Mouse (Mus musculus) midbrain, embryonic 10.5 days (tissue): ENCODE results near the gene Clip4. TPM values are rescaled to one million over a fixed set of nuclear protein-coding genes. Genes with fewer than 3 reads are reported as not detected.

Source experiments
- DNase-seq: peaks from one replicate; pipeline ENCODE4 v3.0.0-alpha.2; 2017; ENCODE audit warnings: low spot score
- H3K27ac ChIP-seq: fragments of 300-500 bp; sonication (generic); replicated peaks from 2 replicates; pipeline ENCODE4 v1.5.1; 2016; ENCODE audit warnings: mild to moderate bottlenecking
- H3K27me3 ChIP-seq: fragments of 300-500 bp; sonication (generic); 2 replicates; pipeline ENCODE4 v1.6.1; 2016; ENCODE audit warnings: low read depth, mild to moderate bottlenecking; ENCODE audit not compliant: poor library complexity, severe bottlenecking
- H3K36me3 ChIP-seq: fragments of 300-500 bp; sonication (generic); 2 replicates; pipeline ENCODE4 v1.6.1; 2016; ENCODE audit warnings: mild to moderate bottlenecking, moderate library complexity
- H3K4me1 ChIP-seq: fragments of 300-500 bp; sonication (generic); 2 replicates; pipeline ENCODE4 v1.6.1; 2016
- H3K4me3 ChIP-seq: fragments of 300-500 bp; sonication (generic); 2 replicates; pipeline ENCODE4 v1.5.1; 2016; ENCODE audit warnings: mild to moderate bottlenecking, moderate library complexity
- H3K9me3 ChIP-seq: fragments of 300-500 bp; sonication (generic); replicated peaks from 2 replicates; pipeline ENCODE4 v1.6.1; 2016; ENCODE audit warnings: mild to moderate bottlenecking
- WGBS: fragments of 180-500 bp; shearing (Covaris S2); methylation state at CpG from one replicate; pipeline ENCODE4 v1.1.7; 2016; 5-methylcytosine and 5-hydroxymethylcytosine counted together
- polyA plus RNA-seq: library from polyadenylated mRNA; unstranded; fragments of >200 nt; fragmentation: Nextera tagmentation; extraction: Ambion mirVana; gene quantifications from 2 replicates; pipeline ENCODE4 v1.2.1, GENCODE M21; 2016

Gene Clip4
- polyA plus RNA-seq, 1 experiment from 2014 or later, result 4.4 TPM

- peaks cover 12% of the 10 kb centered on the region for H3K4me1 ChIP-seq
- H3K9me3 ChIP-seq, result no peaks in the 10 kb centered on the region
- H3K36me3 ChIP-seq, result no peaks in the 10 kb centered on the region
- H3K4me3 ChIP-seq, result no peak overlapping the region
- 82% methylated on average over 5 of the region's 5 CpGs for WGBS
- no peak overlapping the region for H3K27ac ChIP-seq
- peaks cover 15% of the 10 kb centered on the region for H3K27me3 ChIP-seq
- DNase-seq, result no peak
Measured at GRCm38 (mm10) chr17:71865437-71865836, 97.2 kb downstream of the Clip4 start.

- 89% methylated on average over 2 of the region's 2 CpGs for WGBS
- no peak overlapping the region for H3K4me3 ChIP-seq
- DNase-seq, result no peak
- peaks cover 18% of the 10 kb centered on the region for H3K27me3 ChIP-seq
- no peak overlapping the region for H3K27ac ChIP-seq
- peaks cover 12% of the 10 kb centered on the region for H3K4me1 ChIP-seq
- H3K36me3 ChIP-seq, result no peaks in the 10 kb centered on the region
- H3K9me3 ChIP-seq, result no peaks in the 10 kb centered on the region
Measured at GRCm38 (mm10) chr17:71867892-71868291, 99.6 kb downstream of the Clip4 start.

- WGBS, result 90% methylated on average over 12 of the region's 12 CpGs
- peaks cover 18% of the 10 kb centered on the region for H3K27me3 ChIP-seq
- H3K4me3 ChIP-seq, result peak overlapping the region; percentile 58; the same call in 1 of the 2 replicates
- H3K27ac ChIP-seq, result no peak overlapping the region
- no peaks in the 10 kb centered on the region for H3K36me3 ChIP-seq
- H3K4me1 ChIP-seq, result peaks cover 12% of the 10 kb centered on the region
- no peaks in the 10 kb centered on the region for H3K9me3 ChIP-seq
- DNase-seq, result no peak
Measured at GRCm38 (mm10) chr17:71868828-71869227, 100.6 kb downstream of the Clip4 start.

GRCm38 (mm10) chr17:71869372-71870231, 101.3 kb downstream of the Clip4 start:
- WGBS, result 6% methylated on average over 60 of the region's 60 CpGs

GRCm38 (mm10) chr17:71870232-71870621, 102.0 kb downstream of the Clip4 start:
- Histone ChIP-seq H3K27me3 (peaks cover 18% of the 10 kb centered on the region), H3K4me3 (no peak overlapping the region), H3K9me3 (no peaks in the 10 kb centered on the region), H3K4me1 (peaks cover 12% of the 10 kb centered on the region), H3K36me3 (no peaks in the 10 kb centered on the region), H3K27ac (no peak overlapping the region)
- WGBS, result 87% methylated on average over 8 of the region's 8 CpGs
- no peak for DNase-seq

More at GRCm38 (mm10) chr17:71869372-71870231, 101.3 kb downstream of the Clip4 start:
- Histone ChIP-seq H3K36me3 (no peaks in the 10 kb centered on the region), H3K4me1 (peaks cover 12% of the 10 kb centered on the region), H3K4me3 (peak overlapping the region; percentile 58), H3K9me3 (no peaks in the 10 kb centered on the region), H3K27me3 (peaks cover 18% of the 10 kb centered on the region), H3K27ac (peak overlapping the region; percentile 86)
- peak; percentile 69 for DNase-seq

- no peak for DNase-seq
- H3K27ac ChIP-seq, result no peak overlapping the region
- WGBS, result 95% methylated on average over 1 of the region's 1 CpGs
- no peaks in the 10 kb centered on the region for H3K9me3 ChIP-seq
- peaks cover 18% of the 10 kb centered on the region for H3K27me3 ChIP-seq
- H3K4me3 ChIP-seq, result no peak overlapping the region
- no peaks in the 10 kb centered on the region for H3K36me3 ChIP-seq
- H3K4me1 ChIP-seq, result peaks cover 12% of the 10 kb centered on the region
Measured at GRCm38 (mm10) chr17:71870641-71871040, 102.4 kb downstream of the Clip4 start.

- Histone ChIP-seq H3K4me1 (peaks cover 12% of the 10 kb centered on the region), H3K27ac (no peak overlapping the region), H3K36me3 (no peaks in the 10 kb centered on the region), H3K4me3 (no peak overlapping the region), H3K27me3 (peaks cover 18% of the 10 kb centered on the region), H3K9me3 (no peaks in the 10 kb centered on the region)
- WGBS, result 92% methylated on average over 7 of the region's 7 CpGs
- no peak for DNase-seq
Measured at GRCm38 (mm10) chr17:71871981-71872380, 103.7 kb downstream of the Clip4 start.

GRCm38 (mm10) chr17:71872976-71873375, 104.7 kb downstream of the Clip4 start:
- H3K4me1 ChIP-seq, result peaks cover 12% of the 10 kb centered on the region
- H3K4me3 ChIP-seq, result no peak overlapping the region
- H3K27ac ChIP-seq, result no peak overlapping the region
- peak; percentile 23 for DNase-seq
- H3K9me3 ChIP-seq, result no peaks in the 10 kb centered on the region
- peaks cover 18% of the 10 kb centered on the region for H3K27me3 ChIP-seq
- WGBS, result 63% methylated on average over 5 of the region's 5 CpGs
- H3K36me3 ChIP-seq, result no peaks in the 10 kb centered on the region

GRCm38 (mm10) chr17:71874077-71874476, 105.8 kb downstream of the Clip4 start:
- H3K4me3 ChIP-seq, result no peak overlapping the region
- DNase-seq, result peak; percentile 47
- H3K27me3 ChIP-seq, result peaks cover 14% of the 10 kb centered on the region
- H3K36me3 ChIP-seq, result no peaks in the 10 kb centered on the region
- H3K4me1 ChIP-seq, result peaks cover 9% of the 10 kb centered on the region
- no peaks in the 10 kb centered on the region for H3K9me3 ChIP-seq
- no peak overlapping the region for H3K27ac ChIP-seq
- WGBS, result 38% methylated on average over 6 of the region's 6 CpGs

GRCm38 (mm10) chr17:71874795-71875194, 106.5 kb downstream of the Clip4 start:
- H3K36me3 ChIP-seq, result no peaks in the 10 kb centered on the region
- peaks cover 1% of the 10 kb centered on the region for H3K4me1 ChIP-seq
- no peak overlapping the region for H3K4me3 ChIP-seq
- no peak for DNase-seq
- H3K9me3 ChIP-seq, result no peaks in the 10 kb centered on the region
- peaks cover 9% of the 10 kb centered on the region for H3K27me3 ChIP-seq
- 88% methylated on average over 9 of the region's 9 CpGs for WGBS
- H3K27ac ChIP-seq, result no peak overlapping the region

GRCm38 (mm10) chr17:71875492-71875891, 107.2 kb downstream of the Clip4 start:
- WGBS, result 81% methylated on average over 7 of the region's 7 CpGs
- Histone ChIP-seq H3K27ac (no peak overlapping the region), H3K4me1 (no peaks in the 10 kb centered on the region), H3K36me3 (no peaks in the 10 kb centered on the region), H3K4me3 (no peak overlapping the region), H3K27me3 (peaks cover 2% of the 10 kb centered on the region), H3K9me3 (no peaks in the 10 kb centered on the region)
- DNase-seq, result no peak

GRCm38 (mm10) chr17:71881369-71881768, 113.1 kb downstream of the Clip4 start:
- Histone ChIP-seq H3K4me3 (no peak overlapping the region), H3K27me3 (no peaks in the 10 kb centered on the region), H3K9me3 (peaks cover 6% of the 10 kb centered on the region; the same call in 1 of the 2 replicates), H3K4me1 (no peaks in the 10 kb centered on the region), H3K27ac (no peak overlapping the region), H3K36me3 (no peaks in the 10 kb centered on the region)
- 93% methylated on average over 6 of the region's 6 CpGs for WGBS
- DNase-seq, result no peak

- no peak for DNase-seq
- no peak overlapping the region for H3K4me3 ChIP-seq
- H3K27me3 ChIP-seq, result no peaks in the 10 kb centered on the region
- 49% methylated on average over 3 of the region's 3 CpGs for WGBS
- H3K4me1 ChIP-seq, result no peaks in the 10 kb centered on the region
- no peaks in the 10 kb centered on the region for H3K9me3 ChIP-seq
- H3K36me3 ChIP-seq, result no peaks in the 10 kb centered on the region
- no peak overlapping the region for H3K27ac ChIP-seq
Measured at GRCm38 (mm10) chr17:71909107-71909506, 140.8 kb downstream of the Clip4 start.
